Mouse (Mus musculus): ENCODE measurements around the gene Slc12a9.
"Not testable (repeated sequence)": the region's sequence is repeated elsewhere in the genome, so short reads cannot be mapped to it uniquely, and the experiment has no call there.

Slc12a9 gene

DNA sequence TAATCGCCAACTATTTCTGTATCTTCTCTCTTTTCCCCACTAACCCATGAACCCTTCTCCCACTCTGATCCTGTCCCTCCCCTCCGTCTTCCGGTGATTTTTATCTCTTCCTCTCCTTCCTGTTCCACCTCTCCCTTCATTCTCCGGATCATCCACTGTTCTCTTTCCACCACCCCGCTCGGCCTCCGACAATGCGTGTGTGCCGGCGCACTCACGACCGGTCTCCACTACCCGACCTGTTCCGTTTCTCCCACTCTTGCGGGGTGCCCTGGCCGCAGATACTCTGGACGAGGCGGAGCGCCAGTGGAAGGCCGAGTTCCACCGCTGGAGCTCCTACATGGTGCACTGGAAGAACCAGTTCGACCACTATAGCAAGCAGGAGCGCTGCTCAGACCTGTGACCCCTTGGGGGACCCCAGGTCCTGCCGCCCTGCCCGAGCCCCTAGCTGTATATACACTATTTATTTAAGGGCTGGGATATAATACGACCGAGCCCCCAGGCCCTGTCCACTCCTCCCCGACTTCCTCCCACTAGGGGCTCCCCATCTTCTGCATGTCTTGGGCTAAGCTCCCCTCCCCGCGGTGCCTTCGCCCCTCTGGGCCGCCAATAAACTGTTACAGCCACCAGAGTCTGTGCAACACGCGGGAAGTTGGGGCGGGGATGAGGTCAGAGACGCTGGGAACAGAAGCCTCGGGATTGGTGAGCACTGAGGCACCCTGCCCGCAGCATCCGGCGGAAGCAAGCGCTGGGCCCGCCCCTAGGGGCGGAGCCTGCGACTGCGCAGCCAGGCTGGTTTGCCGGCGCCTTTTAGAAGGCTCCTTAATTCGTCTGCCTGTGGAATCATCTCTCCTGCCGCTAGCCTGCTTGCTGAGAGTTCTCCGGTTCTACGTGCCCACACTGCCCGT, 39.3 kb downstream of the Slc12a9 start, which contains the start of gene Ufsp1:
Ufsp1 (plus strand) TSS at position 791 of the 905 bp plus-strand sequence.
- in situ Hi-C loops (cut with MboI; ENCODE audit: low pct_unique_long_range_greater_than_20kb in 1 of 2, low sequenced_read_pairs in 2 of 2, unreplicated experiment in 1 of 2), result no loop called here

DNA sequence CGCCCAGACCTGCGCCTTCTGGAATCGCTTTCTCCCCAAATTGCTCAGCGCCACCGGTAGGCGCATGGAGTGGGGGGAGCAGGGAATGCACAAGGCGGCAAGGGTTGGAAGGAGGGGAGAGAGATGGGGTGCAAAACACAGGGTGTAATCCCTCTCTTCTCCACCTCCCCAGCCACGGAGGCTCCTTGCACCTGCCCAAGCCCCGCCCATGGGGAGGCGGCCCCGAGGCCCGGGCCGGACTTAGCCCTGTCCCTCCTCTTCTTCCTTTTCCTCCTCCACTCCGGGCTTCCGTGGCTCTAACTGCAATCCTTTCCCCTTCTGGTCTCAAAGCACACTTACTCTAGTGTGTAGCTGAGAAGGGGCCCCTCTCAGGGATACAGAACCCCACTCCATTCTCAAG, 40.1 kb downstream of the Slc12a9 start:
- in situ Hi-C loops (cut with MboI; ENCODE audit: low pct_unique_long_range_greater_than_20kb in 1 of 2, low sequenced_read_pairs in 2 of 2, unreplicated experiment in 1 of 2), result no loop called here

DNA sequence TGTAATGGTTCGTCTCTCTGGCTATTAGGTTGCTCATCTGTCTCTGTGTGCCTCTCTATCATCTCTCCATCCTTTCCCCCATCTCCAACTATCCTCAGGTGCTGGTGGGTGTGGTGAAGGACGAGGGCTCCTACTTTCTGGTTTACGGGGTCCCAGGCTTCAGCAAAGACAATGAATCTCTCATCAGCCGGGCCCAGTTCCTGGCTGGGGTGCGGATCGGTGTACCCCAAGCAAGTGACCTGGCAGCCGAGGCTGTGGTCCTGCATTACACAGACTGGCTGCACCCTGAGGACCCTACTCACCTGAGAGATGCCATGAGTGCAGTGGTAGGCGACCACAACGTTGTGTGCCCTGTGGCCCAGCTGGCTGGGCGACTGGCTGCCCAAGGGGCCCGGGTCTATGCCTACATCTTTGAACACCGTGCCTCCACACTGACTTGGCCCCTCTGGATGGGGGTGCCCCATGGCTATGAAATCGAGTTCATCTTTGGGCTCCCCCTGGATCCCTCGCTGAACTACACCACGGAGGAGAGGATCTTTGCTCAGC, 41.9 kb downstream of the Slc12a9 start:
- in situ Hi-C loops (cut with MboI; ENCODE audit: low pct_unique_long_range_greater_than_20kb in 1 of 2, low sequenced_read_pairs in 2 of 2, unreplicated experiment in 1 of 2), result no loop called here

DNA sequence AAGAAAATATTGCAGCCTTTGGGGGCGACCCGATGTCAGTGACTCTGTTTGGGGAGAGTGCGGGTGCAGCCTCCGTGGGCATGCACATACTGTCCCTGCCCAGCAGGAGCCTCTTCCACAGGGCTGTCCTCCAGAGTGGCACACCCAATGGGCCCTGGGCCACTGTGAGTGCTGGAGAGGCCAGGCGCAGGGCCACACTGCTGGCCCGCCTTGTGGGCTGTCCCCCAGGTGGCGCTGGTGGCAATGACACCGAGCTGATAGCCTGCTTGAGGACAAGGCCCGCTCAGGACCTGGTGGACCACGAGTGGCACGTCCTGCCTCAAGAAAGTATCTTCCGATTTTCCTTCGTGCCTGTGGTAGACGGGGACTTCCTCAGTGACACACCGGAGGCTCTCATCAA, 42.7 kb downstream of the Slc12a9 start:
- in situ Hi-C loops (cut with MboI; ENCODE audit: low pct_unique_long_range_greater_than_20kb in 1 of 2, low sequenced_read_pairs in 2 of 2, unreplicated experiment in 1 of 2), result no loop called here

DNA sequence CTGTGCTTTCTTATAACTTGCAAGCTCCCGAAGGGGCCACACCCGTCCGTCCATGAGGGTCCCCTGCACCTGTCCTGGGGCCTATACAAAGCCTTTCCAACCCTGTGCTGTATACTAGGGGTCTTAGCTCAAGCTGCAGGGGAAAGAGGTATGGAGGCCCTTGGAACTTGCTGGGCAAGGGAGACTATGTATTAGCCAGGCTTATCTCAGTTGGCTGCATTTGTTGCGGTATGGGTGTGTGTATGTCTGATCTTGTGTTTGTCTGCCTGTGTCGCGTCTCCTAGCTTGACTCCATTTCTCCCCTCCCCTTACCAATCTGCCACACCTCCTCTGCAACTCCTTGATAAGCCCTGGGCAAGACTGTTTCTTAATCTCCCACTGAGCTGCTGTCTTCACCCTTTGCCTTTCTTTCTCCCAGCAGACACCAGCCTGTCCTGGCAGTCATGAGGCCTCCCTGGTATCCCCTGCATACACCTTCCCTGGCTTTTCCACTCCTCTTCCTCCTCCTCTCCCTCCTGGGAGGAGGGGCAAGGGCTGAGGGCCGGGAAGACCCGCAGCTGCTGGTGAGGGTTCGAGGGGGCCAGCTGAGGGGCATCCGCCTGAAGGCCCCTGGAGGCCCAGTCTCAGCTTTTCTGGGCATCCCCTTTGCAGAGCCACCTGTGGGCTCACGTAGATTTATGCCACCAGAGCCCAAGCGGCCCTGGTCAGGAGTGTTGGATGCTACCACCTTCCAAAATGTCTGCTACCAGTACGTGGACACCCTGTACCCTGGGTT, 43.6 kb downstream of the Slc12a9 start:
- in situ Hi-C loops (cut with MboI; ENCODE audit: low pct_unique_long_range_greater_than_20kb in 1 of 2, low sequenced_read_pairs in 2 of 2, unreplicated experiment in 1 of 2), result no loop called here

DNA sequence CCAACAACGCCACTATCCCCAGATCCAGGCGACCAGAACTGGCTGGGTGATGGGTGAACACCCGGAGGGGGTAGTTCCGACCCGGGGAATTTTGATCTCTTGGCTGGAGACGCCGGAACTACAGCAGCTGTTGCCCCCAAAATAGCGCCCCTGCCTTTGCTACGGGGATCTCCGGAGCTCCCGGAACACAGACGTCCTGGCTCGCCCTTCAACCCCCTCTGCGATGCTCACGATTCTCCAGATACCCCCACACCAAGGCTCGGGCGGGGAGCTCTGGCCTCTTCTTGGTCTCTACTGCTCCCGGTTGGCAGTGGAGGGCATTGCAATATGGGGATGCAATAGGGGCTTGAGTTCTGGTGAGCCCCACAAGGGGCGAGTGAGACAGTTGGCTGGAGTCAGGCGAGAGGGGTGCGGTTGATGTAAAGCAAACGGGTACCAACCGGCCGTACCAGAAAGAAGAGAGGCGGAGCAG, 44.4 kb downstream of the Slc12a9 start:
- in situ Hi-C loops (cut with MboI; ENCODE audit: low pct_unique_long_range_greater_than_20kb in 1 of 2, low sequenced_read_pairs in 2 of 2, unreplicated experiment in 1 of 2), result no loop called here

DNA sequence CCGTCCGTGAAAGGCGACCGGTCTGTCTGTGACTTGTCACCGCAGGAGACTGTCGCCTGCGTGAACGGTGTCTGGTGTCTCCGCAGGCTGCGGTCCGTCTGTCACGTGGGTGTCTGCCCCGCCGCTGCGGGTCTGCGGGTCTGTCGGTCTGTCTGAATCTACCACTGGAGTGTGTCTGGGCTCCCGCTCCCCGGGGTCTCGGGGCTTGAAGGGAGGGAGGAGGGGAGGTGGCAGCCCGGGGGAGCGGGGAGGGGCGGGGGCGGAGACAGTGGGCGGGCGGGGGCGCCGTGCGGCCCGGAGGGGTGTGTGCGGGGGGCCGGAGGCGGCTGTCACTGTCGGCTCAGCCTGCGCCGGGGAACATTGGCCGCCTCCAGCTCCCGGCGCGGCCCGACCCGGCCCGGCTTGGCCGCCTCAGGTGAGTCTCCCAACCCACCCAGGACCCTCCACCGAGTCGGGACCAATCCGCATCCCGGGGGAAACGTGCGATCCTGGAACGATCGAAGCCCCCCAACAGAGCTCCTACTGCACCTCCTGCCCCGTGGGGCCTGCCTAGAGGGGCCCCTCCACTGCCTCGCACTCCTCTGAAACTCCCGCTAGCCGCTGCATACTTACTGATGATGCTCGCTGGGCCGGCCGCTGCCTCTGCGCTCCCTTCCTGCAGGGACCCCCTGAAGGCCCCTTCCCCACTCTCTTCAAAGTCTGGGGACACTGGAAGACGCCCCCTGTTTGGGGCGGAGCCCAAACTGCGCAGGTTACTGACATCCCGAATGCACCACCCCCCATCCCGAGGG, 45.2 kb downstream of the Slc12a9 start:
- in situ Hi-C loops (cut with MboI; ENCODE audit: low pct_unique_long_range_greater_than_20kb in 1 of 2, low sequenced_read_pairs in 2 of 2, unreplicated experiment in 1 of 2), result no loop called here

DNA sequence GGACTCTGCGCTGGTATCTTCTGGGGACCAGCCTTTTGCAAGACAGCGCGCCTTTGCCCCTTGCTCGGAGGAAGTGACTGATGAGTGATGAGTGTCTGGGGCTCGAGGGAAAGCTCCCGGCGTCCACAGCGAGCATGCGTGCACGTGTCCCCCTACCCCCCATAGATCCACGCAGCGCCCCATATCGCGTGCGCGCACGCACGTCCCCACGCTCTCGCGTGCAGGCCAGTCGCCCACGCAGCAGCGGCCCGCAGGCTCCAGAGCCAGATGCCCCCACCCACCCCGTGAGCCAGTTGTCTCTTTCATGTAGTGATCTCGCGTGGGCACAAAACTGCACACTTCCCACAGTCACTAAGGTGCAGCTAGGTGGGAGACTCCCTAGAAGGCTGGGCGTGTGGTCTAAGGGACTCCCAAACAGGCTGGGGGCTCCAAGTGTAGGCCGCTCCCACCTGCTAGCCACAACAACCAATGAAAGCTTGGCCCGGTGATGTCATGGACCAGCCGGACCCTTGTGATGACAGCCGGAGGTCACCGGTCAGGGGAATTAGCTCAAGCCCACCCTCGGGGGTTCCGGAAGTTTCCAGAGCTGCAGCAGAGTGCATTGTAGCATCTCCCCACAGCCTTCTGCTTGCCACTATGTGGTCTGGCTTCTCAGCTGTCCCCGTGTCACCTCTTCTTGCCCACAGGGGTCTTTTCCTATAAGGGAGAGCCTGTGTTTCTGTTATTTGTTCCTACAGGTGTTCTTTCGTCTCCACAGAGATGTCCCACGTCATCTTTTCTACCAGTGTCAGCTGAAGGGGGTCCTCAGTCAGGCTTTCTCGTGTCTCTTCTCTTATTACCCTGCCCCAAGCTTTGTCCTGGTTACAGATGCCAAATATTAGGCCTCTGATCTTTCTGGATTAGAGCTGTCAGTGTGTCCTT, 46.1 kb downstream of the Slc12a9 start, which contains the start of gene Ache:
Ache (plus strand) TSS at position 488 of the 921 bp plus-strand sequence.
- in situ Hi-C loops (cut with MboI; ENCODE audit: low pct_unique_long_range_greater_than_20kb in 1 of 2, low sequenced_read_pairs in 2 of 2, unreplicated experiment in 1 of 2), result no loop called here

DNA sequence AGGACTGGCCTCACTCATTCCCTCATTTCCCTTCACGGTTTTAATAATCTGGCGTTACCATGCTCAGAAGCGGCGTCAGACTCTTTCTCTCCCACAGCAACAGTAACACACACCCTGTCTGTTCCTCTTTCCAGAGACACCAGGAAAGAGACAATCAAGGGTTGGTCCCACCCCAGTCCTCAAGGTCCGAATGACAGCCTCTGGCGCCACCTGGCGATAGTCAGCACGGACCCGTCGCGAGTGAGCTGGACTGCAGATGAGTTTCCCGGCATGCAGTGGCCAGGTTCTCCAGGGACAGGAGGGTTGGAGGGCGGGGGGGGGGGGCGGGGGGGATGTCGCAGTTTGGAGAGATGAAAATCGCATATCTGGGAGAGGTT, 46.8 kb downstream of the Slc12a9 start:
- in situ Hi-C loops (cut with MboI; ENCODE audit: low pct_unique_long_range_greater_than_20kb in 1 of 2, low sequenced_read_pairs in 2 of 2, unreplicated experiment in 1 of 2), result no loop called here

DNA sequence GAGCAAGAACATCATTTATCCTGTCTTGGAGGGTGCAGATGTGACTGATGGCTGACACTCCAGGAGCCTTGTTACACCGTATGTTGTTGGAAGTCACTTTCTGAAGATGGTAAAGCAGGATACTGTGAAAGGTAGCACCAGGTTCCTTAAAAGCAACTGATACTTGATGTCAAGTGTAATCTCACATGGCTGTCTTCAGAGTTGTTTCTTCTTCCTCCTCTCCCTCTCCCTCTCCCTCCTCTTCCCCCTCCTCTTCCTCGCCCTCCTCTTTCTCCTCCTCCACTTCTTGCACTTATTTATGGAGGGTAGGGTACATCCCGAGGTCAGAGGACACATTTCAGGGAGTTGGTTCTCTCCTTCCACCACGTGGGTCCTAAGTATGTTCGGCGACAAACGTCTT, 47.4 kb downstream of the Slc12a9 start:
- in situ Hi-C loops (cut with MboI; ENCODE audit: low pct_unique_long_range_greater_than_20kb in 1 of 2, low sequenced_read_pairs in 2 of 2, unreplicated experiment in 1 of 2), result no loop called here

DNA sequence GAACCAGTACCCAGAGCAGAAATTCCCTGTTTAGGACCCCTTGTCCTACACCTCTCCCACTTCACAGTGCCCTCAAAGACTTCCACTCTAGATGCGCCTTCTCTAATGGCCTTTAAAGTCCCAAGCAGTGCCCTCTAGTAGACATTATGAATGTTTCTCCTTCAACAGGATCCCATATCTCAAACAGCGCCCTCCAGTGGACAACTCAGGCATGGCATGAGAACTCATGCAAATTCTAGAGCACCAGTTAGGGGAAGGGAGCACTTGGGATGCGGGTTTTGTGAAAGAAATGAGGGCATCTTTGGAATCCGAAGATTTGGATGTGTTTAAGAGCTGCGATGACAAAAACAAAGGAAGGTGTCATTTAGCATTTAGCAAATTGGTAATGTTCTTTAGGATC, 48.4 kb downstream of the Slc12a9 start:
- in situ Hi-C loops (cut with MboI; ENCODE audit: low pct_unique_long_range_greater_than_20kb in 1 of 2, low sequenced_read_pairs in 2 of 2, unreplicated experiment in 1 of 2), result no loop called here

DNA sequence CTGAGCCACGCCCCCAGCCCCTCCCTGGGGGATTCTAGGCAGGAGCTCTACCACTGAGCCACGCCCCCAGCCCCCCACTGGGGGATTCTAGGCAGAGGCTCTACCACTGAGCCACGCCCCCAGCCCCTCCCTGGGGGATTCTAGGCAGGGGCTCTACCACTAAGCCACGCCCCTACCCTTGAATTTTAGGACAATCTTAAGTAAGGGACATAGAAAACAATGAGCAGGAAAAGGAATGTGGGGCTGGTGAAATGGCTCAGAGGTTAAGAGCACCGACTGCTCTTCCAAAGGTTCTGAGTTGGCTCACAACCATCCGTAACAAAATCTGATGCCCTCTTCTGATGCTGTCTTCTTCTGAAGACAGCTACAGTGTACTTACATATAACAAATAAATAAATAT, 49.0 kb downstream of the Slc12a9 start:
- in situ Hi-C loops (cut with MboI; ENCODE audit: low pct_unique_long_range_greater_than_20kb in 1 of 2, low sequenced_read_pairs in 2 of 2, unreplicated experiment in 1 of 2), result not testable (repeated sequence)

DNA sequence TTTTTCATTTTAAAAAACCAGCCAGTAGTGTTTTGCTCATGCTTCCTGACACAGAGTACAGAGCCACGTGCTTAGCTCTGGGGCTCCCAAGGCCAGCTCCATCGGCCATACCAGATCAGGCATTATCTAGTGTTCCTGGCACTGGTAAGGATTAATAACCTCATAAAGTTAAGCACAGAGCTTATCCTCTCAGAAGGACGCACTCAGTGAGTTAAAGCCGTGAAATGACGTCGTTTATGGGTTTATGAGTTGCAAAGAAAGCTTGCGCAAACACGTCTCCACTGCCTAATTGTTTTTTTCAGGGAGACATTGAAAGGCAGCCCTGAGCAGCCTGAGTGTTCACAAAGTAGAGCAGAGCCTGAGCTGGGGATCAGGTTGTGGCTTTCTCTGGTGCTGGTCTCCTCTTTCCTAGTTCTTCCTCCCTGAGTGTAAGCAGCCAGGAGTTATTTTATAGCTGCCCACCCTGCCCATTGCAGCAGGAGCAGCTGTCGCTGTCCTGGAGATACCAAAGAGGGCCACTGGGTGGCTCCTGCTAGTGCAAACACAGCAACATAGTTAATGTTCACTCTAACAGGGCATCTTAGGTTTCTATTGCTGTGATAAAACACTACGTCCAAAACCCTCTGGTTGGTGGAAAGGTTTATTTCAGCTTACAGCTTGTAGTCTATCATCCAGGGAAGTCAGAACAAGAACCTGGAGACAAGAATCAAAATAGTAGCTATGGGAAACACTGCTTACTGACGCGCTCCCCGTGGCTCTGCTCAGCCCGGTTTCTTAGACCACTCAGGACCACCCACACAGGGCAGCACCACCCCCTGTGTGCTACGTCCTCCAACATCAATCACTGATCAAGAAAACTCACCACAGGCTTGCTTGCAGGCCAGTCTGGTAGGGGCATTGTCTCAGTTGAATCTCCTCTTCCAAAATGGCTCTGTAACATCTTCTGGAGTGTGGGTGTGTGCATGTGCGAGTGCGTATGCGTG, 55.7 kb downstream of the Slc12a9 start:
- in situ Hi-C loops (cut with MboI; ENCODE audit: low pct_unique_long_range_greater_than_20kb in 1 of 2, low sequenced_read_pairs in 2 of 2, unreplicated experiment in 1 of 2), result no loop called here

DNA sequence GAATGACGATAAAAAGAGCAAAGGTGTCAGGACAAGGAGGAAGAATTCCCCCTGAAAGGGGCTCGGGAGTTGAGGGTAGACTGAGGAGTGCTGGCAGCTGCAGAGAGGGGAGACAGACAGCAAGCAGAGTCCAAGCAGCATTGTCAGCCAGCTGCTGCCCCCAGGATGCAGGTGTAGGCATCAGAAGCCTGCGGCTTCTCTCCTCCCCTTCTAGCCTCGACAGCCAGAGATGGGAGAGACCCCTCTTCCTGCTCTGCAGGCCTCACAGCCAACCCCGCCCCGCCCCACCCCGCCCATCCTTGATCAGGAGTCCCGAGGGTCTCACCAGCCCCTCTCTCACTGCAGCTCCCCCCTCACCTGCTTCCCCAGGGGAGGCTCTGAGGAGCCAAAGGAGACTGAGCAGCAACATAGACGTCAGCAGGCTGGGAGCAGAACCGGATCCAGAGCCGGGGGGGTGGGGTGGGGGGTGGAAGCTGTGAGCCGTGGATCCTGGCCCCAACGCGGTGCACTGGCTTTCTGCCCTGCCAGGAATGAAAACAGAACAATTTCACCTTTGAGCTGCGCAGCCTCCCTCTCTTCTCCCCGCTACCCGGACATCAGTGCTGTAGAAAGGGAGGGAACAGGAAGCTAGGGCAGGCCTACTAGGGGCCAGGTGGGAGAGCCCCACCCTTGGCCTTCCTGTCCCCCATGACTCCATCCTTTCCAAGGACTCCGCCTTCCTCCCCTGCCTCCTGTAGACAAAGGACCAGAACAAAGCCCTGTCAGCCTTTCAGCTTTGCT, 65.1 kb downstream of the Slc12a9 start:
- in situ Hi-C loops (cut with MboI; ENCODE audit: low pct_unique_long_range_greater_than_20kb in 1 of 2, low sequenced_read_pairs in 2 of 2, unreplicated experiment in 1 of 2), result no loop called here

DNA sequence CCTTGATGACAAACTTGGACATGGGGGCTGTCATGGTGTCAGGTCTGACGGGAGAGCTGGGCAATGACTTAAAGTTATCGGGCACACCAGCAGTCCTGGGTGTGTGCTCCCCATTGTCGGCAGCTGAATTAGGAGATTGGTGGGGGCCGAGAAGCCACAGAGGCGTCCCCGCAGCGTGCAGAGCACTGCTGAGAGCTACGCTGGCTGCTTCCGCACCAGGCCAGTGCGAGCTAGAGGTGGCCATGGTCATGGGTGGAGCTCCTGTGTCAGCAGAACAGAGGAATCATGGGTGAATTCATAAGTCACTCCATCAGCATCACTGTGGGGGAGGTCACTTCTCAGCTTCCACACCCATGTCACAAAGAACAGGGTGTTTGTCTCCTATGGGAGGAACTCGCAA, 68.6 kb downstream of the Slc12a9 start:
- in situ Hi-C loops (cut with MboI; ENCODE audit: low pct_unique_long_range_greater_than_20kb in 1 of 2, low sequenced_read_pairs in 2 of 2, unreplicated experiment in 1 of 2), result no loop called here
